Mouse (Mus musculus) MEL (cell line): ENCODE results near the gene Gm10322.

ENCODE experiments used
- CTCF ChIP-seq, 3 experiments: IDR thresholded peaks in 2 of 3; conservative IDR thresholded peaks in 1 of 3; 2 replicates each; pipeline ENCODE4 v1.5.1; 2011 to 2012; ENCODE audit warnings: low read length in 3 of 3, low read depth in 2 of 3, mild to moderate bottlenecking in 2 of 3, improper control_type of control experiment in 1 of 3, inconsistent platforms in 1 of 3, mixed read lengths in 1 of 3, moderate library complexity in 1 of 3; ENCODE audit not compliant: control insufficient read depth in 1 of 3, insufficient read depth in 1 of 3, poor library complexity in 1 of 3, severe bottlenecking in 1 of 3
- EP300 ChIP-seq, 2 experiments: IDR thresholded peaks; 2 replicates each; pipeline ENCODE4 v1.6.1; 2011; ENCODE audit warnings: improper control_type of control experiment in 2 of 2, low read length in 2 of 2, low read depth in 1 of 2, mild to moderate bottlenecking in 1 of 2
- GABPA ChIP-seq: IDR thresholded peaks from 2 replicates; pipeline ENCODE4 v1.6.1; 2012; ENCODE audit warnings: low read depth, mild to moderate bottlenecking, inconsistent platforms, low read length, improper control_type of control experiment, moderate library complexity
- GATA1 ChIP-seq: IDR thresholded peaks from 2 replicates; pipeline ENCODE4 v1.6.1; 2011; ENCODE audit warnings: low read depth, low read length, improper control_type of control experiment
- MAX ChIP-seq: IDR thresholded peaks from 2 replicates; pipeline ENCODE4 v1.6.1; 2011; ENCODE audit warnings: low read length, improper control_type of control experiment
- POLR2A ChIP-seq, 2 experiments: IDR thresholded peaks; 2 replicates each; pipeline ENCODE4 v1.6.1; 2011 to 2012; ENCODE audit warnings: low read length in 2 of 2, mild to moderate bottlenecking in 2 of 2, control low read depth in 1 of 2, improper control_type of control experiment in 1 of 2, low read depth in 1 of 2, moderate library complexity in 1 of 2; ENCODE audit not compliant: control insufficient read depth in 1 of 2, insufficient read depth in 1 of 2, poor library complexity in 1 of 2
- POLR2AphosphoS2 ChIP-seq: IDR thresholded peaks from 2 replicates; pipeline ENCODE4 v1.6.1; 2011; ENCODE audit warnings: low read length, improper control_type of control experiment
- TBP ChIP-seq: IDR thresholded peaks from 2 replicates; pipeline ENCODE4 v1.8.0; 2011; ENCODE audit warnings: low read depth, low read length, improper control_type of control experiment
- USF1 ChIP-seq: IDR thresholded peaks from 2 replicates; pipeline ENCODE4 v1.6.1; 2014; ENCODE audit warnings: low read depth, mild to moderate bottlenecking, inconsistent platforms, low read length, improper control_type of control experiment, moderate library complexity

DNA sequence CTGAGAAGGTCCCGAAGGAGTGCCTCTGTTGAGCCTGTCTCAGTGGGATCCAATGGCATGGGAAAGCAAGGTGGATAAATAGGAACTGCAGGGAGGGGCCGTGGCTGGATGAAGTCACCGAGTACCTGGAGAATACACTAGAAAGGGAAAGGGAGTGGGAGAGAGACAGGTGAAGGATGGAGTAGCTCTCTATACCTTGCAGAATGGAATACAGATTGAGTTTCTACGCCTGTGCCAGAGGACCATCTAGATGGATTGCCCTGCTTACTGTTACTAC lies 13.6 kb downstream of the Gm10322 start:
- TF ChIP-seq MAX (no peak), CTCF (IDR thresholded peaks at IDR 0.05 in 2 of 3, conservative IDR thresholded peaks at IDR 0.05 in 1 of 3; ENCODE audit: control insufficient read depth in 1 of 3, insufficient read depth in 1 of 3, low read depth in 2 of 3, low read length in 3 of 3, poor library complexity in 1 of 3, severe bottlenecking in 1 of 3) (no peak), TBP (no peak), USF1 (no peak), POLR2AphosphoS2 (no peak), GATA1 (no peak), EP300 (IDR thresholded peaks at IDR 0.05; ENCODE audit: low read depth in 1 of 2, low read length in 2 of 2) (no peak), POLR2A (IDR thresholded peaks at IDR 0.05; ENCODE audit: control insufficient read depth in 1 of 2, insufficient read depth in 1 of 2, low read depth in 1 of 2, low read length in 2 of 2, poor library complexity in 1 of 2) (no peak), GABPA (no peak)
